Mouse (Mus musculus) bone marrow macrophage, adult 2 months (primary cell): Measurements from ENCODE around the gene Cdc42.

Experiments
- CTCF ChIP-seq: IDR thresholded peaks from 2 replicates; pipeline ENCODE4 v1.5.1; 2012; ENCODE audit warnings: low read depth, mild to moderate bottlenecking, low read length, moderate library complexity
- POLR2A ChIP-seq: IDR thresholded peaks from 2 replicates; pipeline ENCODE4 v1.6.1; 2012; ENCODE audit warnings: mild to moderate bottlenecking, low read depth, low read length, borderline replicate concordance

DNA sequence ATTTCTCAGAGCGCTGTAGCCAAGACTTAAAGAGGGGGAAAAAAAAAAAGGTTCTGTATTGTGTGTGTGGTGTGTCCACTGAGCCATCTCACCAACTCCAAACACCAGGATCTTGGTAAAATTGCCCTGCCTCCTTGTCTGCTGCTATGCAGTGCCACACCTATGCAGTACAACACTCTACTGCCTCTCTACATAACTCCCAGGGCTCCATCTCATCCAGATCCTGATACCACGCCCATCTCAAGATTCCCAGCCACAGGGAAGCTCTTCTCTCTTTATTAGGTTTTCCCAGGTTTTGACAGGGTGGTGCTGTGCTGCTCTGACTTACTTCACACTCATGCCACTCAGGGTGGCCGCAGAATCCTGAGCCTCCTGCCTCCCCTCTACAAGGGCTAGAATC lies 3.5 kb upstream of the Cdc42 start:
- TF ChIP-seq CTCF: no peak
- TF ChIP-seq POLR2A: no peak
